Mouse (Mus musculus) bone marrow, adult 2 months (tissue): ENCODE results near the gene Abcg4.

Experiments used
- CTCF ChIP-seq: fragments of 200-500 bp; IDR thresholded peaks from 2 replicates; pipeline ENCODE4 v1.5.1; 2011; ENCODE audit warnings: low read length, control low read depth; ENCODE audit not compliant: control insufficient read depth, insufficient read depth
- POLR2A ChIP-seq: fragments of 200-500 bp; IDR thresholded peaks from 2 replicates; pipeline ENCODE4 v1.6.1; 2011; ENCODE audit warnings: low read depth, mild to moderate bottlenecking, control low read depth, low read length, borderline replicate concordance; ENCODE audit not compliant: control insufficient read depth

GRCm38 (mm10) chr9:44310750-44311135, 22.3 kb upstream of the Abcg4 start:
- no peak for TF ChIP-seq POLR2A
- TF ChIP-seq CTCF, result no peak
